Mouse (Mus musculus): Measurements from ENCODE around the gene Hist1h2ac.

DNA sequence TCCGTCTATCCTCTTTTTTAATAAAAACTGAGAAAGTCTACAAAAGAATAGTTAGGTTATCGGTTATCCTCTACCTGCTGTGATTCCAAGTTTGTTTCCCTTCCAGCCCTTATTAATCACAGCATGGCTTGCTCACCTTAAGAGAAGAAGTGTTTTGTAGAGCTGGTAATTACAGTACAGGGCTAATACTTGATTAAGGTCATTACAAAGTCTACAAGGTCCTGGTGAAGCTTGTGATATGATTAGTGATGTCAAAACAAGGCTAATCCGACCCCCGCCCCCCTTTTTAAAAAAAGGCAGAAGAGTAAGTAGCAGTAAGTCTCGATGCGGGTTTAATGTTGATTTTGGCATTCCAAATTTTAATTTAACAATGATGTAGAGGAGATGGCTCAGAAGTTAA is 15.2 kb upstream of the Hist1h2ac start:
- TF ChIP-seq CTCF (conservative IDR thresholded peaks at IDR 0.05 in 1 of 2, IDR thresholded peaks at IDR 0.05 in 1 of 2; ENCODE audit: low read depth in 2 of 2, low read length in 2 of 2) (no peak), CHD1 (IDR thresholded peaks at IDR 0.05; ENCODE audit: low read depth, low read length) (no peak), POLR2A (IDR thresholded peaks at IDR 0.05; ENCODE audit: low read depth, low read length) (no peak), KAT2A (IDR thresholded peaks at IDR 0.05; ENCODE audit: insufficient replicate concordance, low read length) (no peak), E2F4 (IDR thresholded peaks at IDR 0.05; ENCODE audit: insufficient replicate concordance, low read depth, low read length) (no peak), EP300 (IDR thresholded peaks at IDR 0.05; ENCODE audit: low read length) (no peak), USF1 (IDR thresholded peaks at IDR 0.05; ENCODE audit: low read depth, low read length) (no peak), MAX (IDR thresholded peaks at IDR 0.05; ENCODE audit: low read length) (no peak), TCF12 (IDR thresholded peaks at IDR 0.05; ENCODE audit: low read depth, low read length) (no peak), PAX5 (IDR thresholded peaks at IDR 0.05; ENCODE audit: low read length) (no peak), MAFK (IDR thresholded peaks at IDR 0.05; ENCODE audit: insufficient replicate concordance, low read length) (no peak), BHLHE40 (IDR thresholded peaks at IDR 0.05; ENCODE audit: low read depth, low read length) (no peak), TBP (conservative IDR thresholded peaks at IDR 0.05; ENCODE audit: low read depth, low read length) (no peak), NRF1 (IDR thresholded peaks at IDR 0.05; ENCODE audit: low read depth, low read length) (no peak)
